In genomic region chr10:125845014-125845514, GRCm38 (mm10) we compare ENCODE assay signal across 9 mouse cellular contexts.
DNase-seq lines count a peak whose midpoint lies in the region; ATAC-seq and TF ChIP-seq lines count a peak whose summit lies in the region.
"Had no signal": no experiment of that assay in that cellular context is flagged by ENCODE, and none has a peak within 500 bp of the region (broad histone marks: within the 10 kb centered on the region; RNA-seq: fewer than 3 reads in every experiment).

No protein-coding gene starts in this region.

- DNase-seq in ES-E14 (ENCODE audit: low read depth, low spot score): no peak
- DNase-seq in embryo, embryonic 10 days (ENCODE audit: low spot score): peak; percentile 83
- DNase-seq in layer of hippocampus, adult 18-20 months (ENCODE audit: low spot score in 2 of 2): no peak
- DNase-seq in gastrocnemius, postnatal 36 days: no peak
- DNase-seq in lung, adult 18-20 months: no peak
- DNase-seq: adrenal gland, adult 8-10 months; heart, postnatal 36 days had no signal

- no peaks in the 10 kb centered on the region for H3K9me3 ChIP-seq in ES-E14 (ENCODE audit: control insufficient read depth, insufficient read depth, low read depth, low read length)
- H3K9me3 ChIP-seq in hindbrain, embryonic 15.5 days: no peaks in the 10 kb centered on the region
- no peaks in the 10 kb centered on the region for H3K9me3 ChIP-seq in midbrain, embryonic 12.5 days

- H3K36me3 ChIP-seq in ES-E14 (ENCODE audit: control insufficient read depth, insufficient read depth, low read length, poor library complexity, severe bottlenecking): no peaks in the 10 kb centered on the region
- no peaks in the 10 kb centered on the region for H3K36me3 ChIP-seq in hindbrain, embryonic 15.5 days
- H3K36me3 ChIP-seq in midbrain, embryonic 12.5 days: no peaks in the 10 kb centered on the region

- H3K4me1 ChIP-seq in ES-E14 (ENCODE audit: control insufficient read depth in 2 of 2, insufficient read depth in 2 of 2, low read length in 2 of 2, poor library complexity in 1 of 2): peaks cover 0 to 6% of the 10 kb centered on the region in 2 experiments; a peak in 1 of 4 replicates
- peaks cover 6% of the 10 kb centered on the region; the same call in 1 of the 2 replicates for H3K4me1 ChIP-seq in hindbrain, embryonic 15.5 days (replicated peaks)
- H3K4me1 ChIP-seq in midbrain, embryonic 12.5 days: peaks cover 11% of the 10 kb centered on the region

- H3K4me3 ChIP-seq in ES-E14 (ENCODE audit: insufficient read depth in 1 of 2, low read depth in 1 of 2, low read length in 2 of 2, poor library complexity in 1 of 2, severe bottlenecking in 1 of 2): peak overlapping the region in 1 of 2 experiments; percentile 15; a peak in 1 of 4 replicates
- peak overlapping the region; percentile 21 for H3K4me3 ChIP-seq in hindbrain, embryonic 15.5 days
- peak overlapping the region; percentile 14; the same call in 1 of the 2 replicates for H3K4me3 ChIP-seq in midbrain, embryonic 12.5 days

- WGBS in hindbrain, embryonic 15.5 days: 16% methylated on average over 19 of the region's 19 CpGs
- 16% methylated on average over 19 of the region's 19 CpGs for WGBS in midbrain, embryonic 12.5 days

- intact Hi-C loops in gastrocnemius, postnatal 36 days (cut with DNase I): no loop called here

- peak overlapping the region; percentile 54 for H3K4me2 ChIP-seq in hindbrain, embryonic 15.5 days
- H3K4me2 ChIP-seq in midbrain, embryonic 12.5 days (replicated peaks): peak overlapping the region; percentile 41

- in situ Hi-C loops in ES-E14 (cut with MboI; ENCODE audit: low sequenced_read_pairs in 2 of 2, unreplicated experiment in 2 of 2): no loop called here

- no peak for ATAC-seq in hindbrain, embryonic 15.5 days (ENCODE audit: low FRiP score, low read depth)
- peak; percentile 71; the same call in 1 of the 2 replicates for ATAC-seq in midbrain, embryonic 12.5 days (ENCODE audit: low FRiP score, low read depth)

- no peak overlapping the region for H3K27ac ChIP-seq in ES-E14 (ENCODE audit: insufficient read depth, low read depth, low read length, poor library complexity, severe bottlenecking)
- H3K27ac ChIP-seq in hindbrain, embryonic 15.5 days (replicated peaks): no peak overlapping the region
- H3K27ac ChIP-seq in midbrain, embryonic 12.5 days (replicated peaks): no peak overlapping the region

- no peaks in the 10 kb centered on the region for H3K27me3 ChIP-seq in hindbrain, embryonic 15.5 days
- no peaks in the 10 kb centered on the region for H3K27me3 ChIP-seq in midbrain, embryonic 12.5 days

- H3K9ac ChIP-seq in ES-E14 (ENCODE audit: insufficient read depth, low read depth, low read length, poor library complexity, severe bottlenecking): 0 out of 2 replicates have a peak overlapping the region, but pooled peaks have one; percentile 36
- H3K9ac ChIP-seq in hindbrain, embryonic 15.5 days: peak overlapping the region; percentile 28; the same call in 1 of the 2 replicates
- 0 out of 2 replicates have a peak overlapping the region, but pooled peaks have one; percentile 2 for H3K9ac ChIP-seq in midbrain, embryonic 12.5 days (replicated peaks)

TF ChIP-seq in ES-E14, 5 proteins besides CTCF, POLR2A, EP300 and RAD21:
- TF ChIP-seq HCFC1 (IDR thresholded peaks at IDR 0.05; ENCODE audit: borderline replicate concordance, insufficient read depth, low read length) (no peak), ZC3H11A (IDR thresholded peaks at IDR 0.05; ENCODE audit: borderline replicate concordance, low read depth, low read length) (no peak), ZNF384 (IDR thresholded peaks at IDR 0.05; ENCODE audit: low read depth, low read length) (no peak), CHD2 (IDR thresholded peaks at IDR 0.05; ENCODE audit: low read depth, low read length) (no peak), MAFK (IDR thresholded peaks at IDR 0.05; ENCODE audit: insufficient read depth, low read depth, low read length) (no peak)
